Mouse (Mus musculus) megakaryocyte progenitor cell, adult 5-6 weeks (primary cell): ENCODE results near the gene Cdc42se2. TPM values are rescaled to one million over a fixed set of nuclear protein-coding genes. Genes with fewer than 3 reads are reported as not detected.

Experiments used
- total RNA-seq, 2 experiments: library from RNA; stranded (forward) in 1 of 2; stranded (reverse) in 1 of 2; fragments of 157-497, 149-512 nt in 1 of 2; fragments of 200-1000 nt in 1 of 2; gene quantifications; 2 replicates each; pipeline versions ENCODE4 v1.2.3 to v1.2.4; 2015 to 2017

Cdc42se2 gene
- total RNA-seq, 2 experiments from 2014 or later, result 39.1 to 51.9 TPM

Other genes starting within 250 kb of the Cdc42se2 start
- gene Lyrm7, start 73.2 kb upstream of the Cdc42se2 start, total RNA-seq (2015), result 2.9 and 5.3 TPM in 2 replicates
- 2.0 and 4.1 TPM in 2 replicates for gene Lyrm7, start 73.2 kb upstream of the Cdc42se2 start, total RNA-seq (2017)
- gene Hint1, start 78.7 kb upstream of the Cdc42se2 start, total RNA-seq (2015), result 458 and 490 TPM in 2 replicates
- 506 and 582 TPM in 2 replicates for gene Hint1, start 78.7 kb upstream of the Cdc42se2 start, total RNA-seq (2017)
- gene Gpx3, start 114.8 kb upstream of the Cdc42se2 start, total RNA-seq (2015), result 29.9 and 42.3 TPM in 2 replicates
- gene Gpx3, start 114.8 kb upstream of the Cdc42se2 start, total RNA-seq (2017), result 3.2 TPM in 2 replicates
- gene Tnip1, start 175.2 kb upstream of the Cdc42se2 start, total RNA-seq (2015), result 27.6 and 31.8 TPM in 2 replicates
- gene Tnip1, start 175.2 kb upstream of the Cdc42se2 start, total RNA-seq (2017), result 33.8 and 38.6 TPM in 2 replicates
- 35.7 and 37.4 TPM in 2 replicates for gene Anxa6, start 245.8 kb upstream of the Cdc42se2 start, total RNA-seq (2015)
- gene Anxa6, start 245.8 kb upstream of the Cdc42se2 start, total RNA-seq (2017), result 63.2 and 82.4 TPM in 2 replicates